Comparison of ENCODE assay signal across 8 mouse cellular contexts in the genomic region with DNA sequence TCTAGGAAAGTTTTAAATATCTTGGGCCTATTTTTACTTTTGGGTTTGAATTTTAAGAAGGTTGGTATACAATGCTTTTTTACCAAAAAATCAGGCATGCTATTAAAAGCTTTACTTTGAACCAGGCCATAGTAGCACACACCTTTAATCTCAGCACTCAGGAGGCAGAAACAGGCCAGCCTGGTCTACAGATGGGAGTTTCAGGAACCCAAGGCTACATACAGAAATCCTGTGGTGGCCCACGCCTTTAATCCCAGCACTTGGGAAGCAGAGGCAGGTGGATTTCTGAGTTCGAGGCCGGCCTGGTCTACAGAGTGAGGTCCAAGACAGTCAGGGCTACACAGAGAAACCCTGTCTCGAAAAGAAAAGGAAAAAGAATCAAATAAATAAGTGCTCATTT. TPM values are rescaled to one million over a fixed set of nuclear protein-coding genes. Genes with fewer than 3 reads are reported as not detected.
DNase-seq lines count a peak whose midpoint lies in the region; ATAC-seq and TF ChIP-seq lines count a peak whose summit lies in the region.
"Had no signal": no experiment of that assay in that cellular context is flagged by ENCODE, and none has a peak within 500 bp of the region (broad histone marks: within the 10 kb centered on the region; RNA-seq: fewer than 3 reads in every experiment).

No protein-coding gene starts in this region.

- no peak overlapping the region for H3K9ac ChIP-seq in lung, postnatal 0 days (replicated peaks; ENCODE audit: low read depth)
- H3K9ac ChIP-seq in forebrain, embryonic 11.5 days (ENCODE audit: low read length), result peak overlapping the region; percentile 46
- no peak overlapping the region; the same call in 1 of the 2 replicates for H3K9ac ChIP-seq in intestine, embryonic 15.5 days
- H3K9ac ChIP-seq in neural tube, embryonic 15.5 days (replicated peaks), result no peak overlapping the region

- TF ChIP-seq CTCF in lung, postnatal 0 days (IDR thresholded peaks at IDR 0.05), result no peak

- H3K4me2 ChIP-seq in lung, postnatal 0 days (replicated peaks; ENCODE audit: low read depth, low read length), result peak overlapping the region; percentile 87; the same call in 1 of the 2 replicates
- H3K4me2 ChIP-seq in forebrain, embryonic 11.5 days (ENCODE audit: low read depth, low read length, severe bottlenecking), result no peak overlapping the region
- H3K4me2 ChIP-seq in intestine, embryonic 15.5 days (replicated peaks), result peak overlapping the region; percentile 51; the same call in 1 of the 2 replicates
- peak overlapping the region; percentile 84; the same call in 1 of the 2 replicates for H3K4me2 ChIP-seq in neural tube, embryonic 15.5 days

- H3K4me1 ChIP-seq in lung, postnatal 0 days (ENCODE audit: insufficient read depth, low read depth, low read length), result no peaks in the 10 kb centered on the region; the same call in 1 of the 2 replicates
- H3K4me1 ChIP-seq in forebrain, embryonic 11.5 days (replicated peaks; ENCODE audit: control insufficient read depth, insufficient read depth, low read length), result peaks cover 12% of the 10 kb centered on the region; the same call in 1 of the 2 replicates
- H3K4me1 ChIP-seq in intestine, embryonic 15.5 days (replicated peaks), result peaks cover 11% of the 10 kb centered on the region
- peaks cover 23% of the 10 kb centered on the region for H3K4me1 ChIP-seq in neural tube, embryonic 15.5 days

- no peaks in the 10 kb centered on the region for H3K27me3 ChIP-seq in lung, postnatal 0 days (replicated peaks; ENCODE audit: insufficient read depth, low read length)
- no peaks in the 10 kb centered on the region for H3K27me3 ChIP-seq in forebrain, embryonic 11.5 days (ENCODE audit: control insufficient read depth, insufficient read depth, low read length)
- H3K27me3 ChIP-seq in intestine, embryonic 15.5 days (replicated peaks), result no peaks in the 10 kb centered on the region
- no peaks in the 10 kb centered on the region for H3K27me3 ChIP-seq in neural tube, embryonic 15.5 days (replicated peaks)

- 68% methylated on average over 4 of the region's 4 CpGs for WGBS in lung, postnatal 0 days
- 78% methylated on average over 4 of the region's 4 CpGs for WGBS in forebrain, embryonic 11.5 days
- WGBS in intestine, embryonic 15.5 days, result 77% methylated on average over 4 of the region's 4 CpGs
- 80% methylated on average over 4 of the region's 4 CpGs for WGBS in neural tube, embryonic 15.5 days

- no peak for TF ChIP-seq EP300 in lung, postnatal 0 days (IDR thresholded peaks at IDR 0.05)

- H3K36me3 ChIP-seq in lung, postnatal 0 days (ENCODE audit: insufficient read depth, low read length), result no peaks in the 10 kb centered on the region
- H3K36me3 ChIP-seq in forebrain, embryonic 11.5 days (ENCODE audit: control insufficient read depth, insufficient read depth, low read length), result no peaks in the 10 kb centered on the region
- no peaks in the 10 kb centered on the region for H3K36me3 ChIP-seq in intestine, embryonic 15.5 days
- H3K36me3 ChIP-seq in neural tube, embryonic 15.5 days, result no peaks in the 10 kb centered on the region

- H3K9me3 ChIP-seq in lung, postnatal 0 days (ENCODE audit: low read length), result no peaks in the 10 kb centered on the region
- no peaks in the 10 kb centered on the region for H3K9me3 ChIP-seq in forebrain, embryonic 11.5 days (ENCODE audit: control insufficient read depth, low read length)
- H3K9me3 ChIP-seq in intestine, embryonic 15.5 days, result no peaks in the 10 kb centered on the region
- no peaks in the 10 kb centered on the region for H3K9me3 ChIP-seq in neural tube, embryonic 15.5 days (replicated peaks)

- ATAC-seq in lung, postnatal 0 days, result no peak
- ATAC-seq in forebrain, embryonic 11.5 days (replicated peaks; ENCODE audit: low FRiP score), result no peak
- no peak for ATAC-seq in intestine, embryonic 15.5 days
- ATAC-seq in neural tube, embryonic 15.5 days (ENCODE audit: low FRiP score), result no peak
- ATAC-seq: activated CD4-positive, CD25-positive, alpha-beta regulatory T cell, adult 4 months had no signal

- peak overlapping the region; percentile 74; the same call in 1 of the 2 replicates for H3K27ac ChIP-seq in lung, postnatal 0 days (ENCODE audit: low read length)
- H3K27ac ChIP-seq in forebrain, embryonic 11.5 days (ENCODE audit: low read depth, low read length), result peak overlapping the region; percentile 91
- peak overlapping the region; percentile 83; the same call in 1 of the 2 replicates for H3K27ac ChIP-seq in intestine, embryonic 15.5 days
- H3K27ac ChIP-seq in neural tube, embryonic 15.5 days (replicated peaks), result peak overlapping the region; percentile 88

- no peak for DNase-seq in lung, postnatal 0 days (ENCODE audit: low spot score)
- no peak for DNase-seq in lung, postnatal 14 days
- DNase-seq in forebrain, embryonic 11.5 days (ENCODE audit: low spot score), result no peak
- DNase-seq in right cerebral cortex, postnatal 4 days, result no peak
- DNase-seq in cerebellum, postnatal 36 days, result no peak

- H3K4me3 ChIP-seq in lung, postnatal 0 days (ENCODE audit: low read depth, low read length), result no peak overlapping the region; the same call in 1 of the 2 replicates
- no peak overlapping the region for H3K4me3 ChIP-seq in forebrain, embryonic 11.5 days (ENCODE audit: low read depth, low read length)
- no peak overlapping the region for H3K4me3 ChIP-seq in intestine, embryonic 15.5 days (replicated peaks)
- H3K4me3 ChIP-seq in neural tube, embryonic 15.5 days (replicated peaks), result no peak overlapping the region

RNA-seq across cellular contexts. Expression of a gene that starts 0.9 kb away (rescaled TPM):
- polyA plus RNA-seq in lung, postnatal 0 days (2015; fragmentation: Nextera tagmentation; extraction: Ambion mirVana), result 12.5 and 12.9 TPM in 2 replicates
- 99.6 and 105 TPM in 2 replicates for polyA plus RNA-seq in forebrain, embryonic 11.5 days (2014; fragmentation: Nextera tagmentation; extraction: Ambion mirVana)
- 49.9 and 61.1 TPM in 2 replicates for polyA plus RNA-seq in intestine, embryonic 15.5 days (2015; fragmentation: Nextera tagmentation; extraction: Ambion mirVana)
- polyA plus RNA-seq in neural tube, embryonic 15.5 days (2015; fragmentation: Nextera tagmentation; extraction: Ambion mirVana), result 9.4 and 16.0 TPM in 2 replicates

RNA-seq across cellular contexts. Expression of a gene that starts 2.0 kb away (rescaled TPM):
- 0.48 and 2.9 TPM in 2 replicates for polyA plus RNA-seq in lung, postnatal 0 days (2015; fragmentation: Nextera tagmentation; extraction: Ambion mirVana)
- 24.1 and 28.7 TPM in 2 replicates for polyA plus RNA-seq in forebrain, embryonic 11.5 days (2014; fragmentation: Nextera tagmentation; extraction: Ambion mirVana)
- polyA plus RNA-seq in intestine, embryonic 15.5 days (2015; fragmentation: Nextera tagmentation; extraction: Ambion mirVana), result 6.5 and 9.2 TPM in 2 replicates
- polyA plus RNA-seq in neural tube, embryonic 15.5 days (2015; fragmentation: Nextera tagmentation; extraction: Ambion mirVana), result 0.61 and 3.0 TPM in 2 replicates

RNA-seq across cellular contexts. Expression of a gene that starts 4.4 kb away (rescaled TPM):
- polyA plus RNA-seq in lung, postnatal 0 days (2015; fragmentation: Nextera tagmentation; extraction: Ambion mirVana), result 9.7 and 9.8 TPM in 2 replicates
- polyA plus RNA-seq in forebrain, embryonic 11.5 days (2014; fragmentation: Nextera tagmentation; extraction: Ambion mirVana), result 6.8 and 7.5 TPM in 2 replicates
- 10.7 and 10.9 TPM in 2 replicates for polyA plus RNA-seq in intestine, embryonic 15.5 days (2015; fragmentation: Nextera tagmentation; extraction: Ambion mirVana)
- polyA plus RNA-seq in neural tube, embryonic 15.5 days (2015; fragmentation: Nextera tagmentation; extraction: Ambion mirVana), result 4.9 and 5.1 TPM in 2 replicates

RNA-seq across cellular contexts. Expression of a gene that starts 21.1 kb away (rescaled TPM):
- 0.77 TPM in 1 of 2 replicates, not detected in the other for polyA plus RNA-seq in lung, postnatal 0 days (2015; fragmentation: Nextera tagmentation; extraction: Ambion mirVana)
- 2.3 TPM in 1 of 2 replicates, not detected in the other for polyA plus RNA-seq in forebrain, embryonic 11.5 days (2014; fragmentation: Nextera tagmentation; extraction: Ambion mirVana)
- 1.0 and 1.3 TPM in 2 replicates for polyA plus RNA-seq in intestine, embryonic 15.5 days (2015; fragmentation: Nextera tagmentation; extraction: Ambion mirVana)
- polyA plus RNA-seq in neural tube, embryonic 15.5 days (2015; fragmentation: Nextera tagmentation; extraction: Ambion mirVana), result 0.14 and 0.65 TPM in 2 replicates
- polyA plus RNA-seq: activated CD4-positive, CD25-positive, alpha-beta regulatory T cell, adult 4 months had no signal

RNA-seq across cellular contexts. Expression of a gene that starts 22.2 kb away (rescaled TPM):
- 56.2 and 60.0 TPM in 2 replicates for polyA plus RNA-seq in lung, postnatal 0 days (2015; fragmentation: Nextera tagmentation; extraction: Ambion mirVana)
- polyA plus RNA-seq in forebrain, embryonic 11.5 days (2014; fragmentation: Nextera tagmentation; extraction: Ambion mirVana), result 18.7 and 28.2 TPM in 2 replicates
- polyA plus RNA-seq in intestine, embryonic 15.5 days (2015; fragmentation: Nextera tagmentation; extraction: Ambion mirVana), result 17.7 and 20.5 TPM in 2 replicates
- 9.8 and 14.3 TPM in 2 replicates for polyA plus RNA-seq in neural tube, embryonic 15.5 days (2015; fragmentation: Nextera tagmentation; extraction: Ambion mirVana)
